Mouse (Mus musculus) adrenal gland (tissue): ENCODE measurements around the gene Nhsl2.
"Not testable (repeated sequence)": the region's sequence is repeated elsewhere in the genome, so short reads cannot be mapped to it uniquely, and the experiment has no call there.

ENCODE experiments used
- intact Hi-C: fragments of 180-260 bp; cut with DNase I; formaldehyde crosslinking; loops from one replicate; pipeline ENCODE4 v1.15.1; 2025
- microRNA-seq, 2 experiments: library from miRNA; unstranded; fragments of <30 nt; microRNA quantifications; one replicate each; pipeline ENCODE4; 2019

Nhsl2 gene

DNA sequence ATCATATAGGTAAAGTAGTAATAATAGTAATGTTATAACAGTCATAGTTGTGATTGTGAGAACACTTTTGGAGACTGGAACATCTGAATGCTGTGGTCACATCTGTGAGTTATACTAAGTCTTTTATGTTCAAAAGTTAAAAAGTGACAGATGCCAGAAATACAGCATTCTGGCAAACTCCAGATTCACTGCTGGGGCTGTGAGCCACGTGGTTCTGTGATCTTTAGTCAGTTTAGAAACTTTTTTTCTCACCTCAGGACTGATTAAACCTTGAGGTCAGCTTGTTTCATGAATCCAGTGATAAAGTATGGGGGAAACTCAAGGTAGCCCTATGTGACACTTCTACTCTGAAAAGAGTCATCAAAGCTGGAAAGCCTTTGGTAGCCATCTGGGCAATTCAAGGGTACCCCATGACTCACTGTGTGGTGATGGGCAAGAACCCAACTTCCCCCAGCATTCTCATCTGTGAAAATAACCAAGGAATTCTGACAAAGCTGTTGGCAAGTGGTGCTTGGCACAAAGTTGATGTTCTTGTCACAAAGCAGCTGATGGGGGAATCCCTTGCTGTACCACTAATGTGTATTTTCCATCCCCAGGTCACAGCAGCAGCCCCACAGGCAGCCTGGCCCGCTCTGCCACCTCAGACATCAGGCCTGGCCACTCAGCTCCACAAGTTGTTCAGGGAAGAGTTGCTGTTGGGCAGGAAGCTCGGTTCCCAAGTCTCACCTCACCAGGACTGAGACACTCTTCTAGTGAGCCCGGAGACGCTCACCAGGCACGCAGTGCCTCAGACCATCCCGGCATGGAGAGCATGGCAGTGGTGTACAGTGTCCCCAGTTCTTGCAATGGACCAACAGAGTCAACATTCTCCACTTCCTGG is 227.9 kb downstream of the Nhsl2 start:
- intact Hi-C loops = no loop called here

- intact Hi-C loops = no loop called here
Observed at GRCm38 (mm10) chrX:102081076-102081475, 231.9 kb downstream of the Nhsl2 start.

GRCm38 (mm10) chrX:102081573-102082279 is 232.5 kb downstream of the Nhsl2 start:
- intact Hi-C loops = no loop called here

- intact Hi-C loops = no loop called here
Observed at GRCm38 (mm10) chrX:102082340-102082739, 233.2 kb downstream of the Nhsl2 start.

GRCm38 (mm10) chrX:102085798-102086443 is 236.7 kb downstream of the Nhsl2 start:
- intact Hi-C loops = no loop called here

GRCm38 (mm10) chrX:102090605-102091004 is 241.4 kb downstream of the Nhsl2 start:
- intact Hi-C loops = no loop called here

GRCm38 (mm10) chrX:102094381-102094904 is 245.3 kb downstream of the Nhsl2 start:
- intact Hi-C loops = no loop called here

- intact Hi-C loops = no loop called here
Observed at GRCm38 (mm10) chrX:102101886-102102285, 252.7 kb downstream of the Nhsl2 start.

DNA sequence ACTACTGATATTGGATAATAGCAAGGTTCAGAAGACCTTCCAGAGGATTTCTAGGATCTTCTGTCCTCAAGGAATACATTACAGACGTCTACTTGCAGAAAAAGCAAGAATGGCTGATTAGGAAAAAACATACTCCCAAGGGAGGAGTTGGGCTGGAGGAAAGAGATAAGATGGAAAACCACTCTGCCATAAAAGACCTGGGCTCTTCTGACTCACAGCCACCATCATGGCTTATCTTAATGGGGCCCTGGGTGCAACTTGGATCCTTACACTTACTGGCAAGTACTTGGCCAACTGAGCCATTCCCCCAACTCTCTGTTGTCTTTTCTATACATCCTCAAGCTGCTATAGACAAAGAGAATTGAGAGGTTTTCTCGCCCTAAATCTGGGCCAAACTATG is 254.6 kb downstream of the Nhsl2 start:
- intact Hi-C loops = not testable (repeated sequence)

GRCm38 (mm10) chrX:102109349-102109748 is 260.2 kb downstream of the Nhsl2 start:
- intact Hi-C loops = not testable (repeated sequence)

GRCm38 (mm10) chrX:102115676-102116075 is 266.5 kb downstream of the Nhsl2 start:
- intact Hi-C loops = no loop called here

DNA sequence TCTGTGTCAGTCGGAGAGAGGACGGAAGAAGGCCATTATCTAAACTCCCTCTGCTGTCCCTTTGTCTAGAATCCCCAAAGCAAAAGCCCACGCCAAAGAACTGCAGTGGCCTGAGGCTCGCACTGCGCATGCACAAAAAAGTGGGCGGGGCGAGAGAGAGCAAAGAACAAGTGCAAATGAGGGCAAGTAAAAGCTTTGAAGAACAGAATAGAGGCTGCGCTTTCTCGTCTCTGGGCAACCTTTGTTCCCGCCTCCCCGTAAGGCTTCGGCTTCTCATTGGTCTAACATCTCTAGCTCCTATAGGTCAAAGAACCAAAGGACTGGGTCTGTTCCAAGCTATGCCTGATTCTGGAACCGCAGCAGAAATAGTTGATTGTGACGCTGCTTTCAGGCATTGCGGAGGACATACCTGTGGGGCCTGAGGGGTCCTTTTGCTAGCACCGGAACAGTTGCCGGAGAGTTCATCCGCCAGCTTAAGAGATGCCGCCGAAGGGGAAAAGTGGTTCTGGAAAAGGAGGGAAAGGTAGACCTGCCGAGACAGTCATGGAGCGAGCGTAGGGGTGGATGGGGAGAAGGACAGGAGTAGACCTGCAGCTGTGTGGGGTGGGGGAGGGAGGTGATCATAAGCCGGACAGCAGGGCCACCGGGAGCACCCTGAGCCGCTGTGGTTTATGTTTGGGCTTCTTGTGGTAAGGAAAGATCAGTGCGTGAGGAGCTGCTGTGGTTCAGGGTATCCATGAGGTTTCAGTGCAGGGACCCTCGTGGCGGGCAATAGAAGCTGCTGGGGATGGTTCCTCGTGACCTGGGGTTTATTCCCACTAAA is 270.1 kb downstream of the Nhsl2 start, which contains the start of gene Pin4:
TSS of gene Pin4 (plus strand) at position 406 of the 823 bp plus-strand sequence.
- intact Hi-C loops = no loop called here

GRCm38 (mm10) chrX:102121321-102121720 is 272.1 kb downstream of the Nhsl2 start:
- intact Hi-C loops = no loop called here

GRCm38 (mm10) chrX:102141157-102141556 is 292.0 kb downstream of the Nhsl2 start:
- intact Hi-C loops = no loop called here

Small RNAs within 50 kb of the gene (microRNA-seq; reads per million reads assigned to microRNA genes)
- gene Gm27843 = 0 reads per million in 2 experiments
